Mouse (Mus musculus) spleen, adult 2 months (tissue): ENCODE results near the gene Stum.
A peak's percentile ranks its signal among the peaks of the same experiment; 100 is the strongest.

Experiments
- CTCF ChIP-seq: fragments of 200-500 bp; IDR thresholded peaks from 2 replicates; pipeline ENCODE4 v1.5.1; 2011; ENCODE audit warnings: mild to moderate bottlenecking, inconsistent platforms; ENCODE audit not compliant: insufficient read depth, insufficient read length, insufficient replicate concordance; ENCODE audit errors: extremely low read depth
- POLR2A ChIP-seq: fragments of 200-500 bp; IDR thresholded peaks from 2 replicates; pipeline ENCODE4 v1.6.1; 2011; ENCODE audit warnings: low read depth, low read length, inconsistent platforms

DNA sequence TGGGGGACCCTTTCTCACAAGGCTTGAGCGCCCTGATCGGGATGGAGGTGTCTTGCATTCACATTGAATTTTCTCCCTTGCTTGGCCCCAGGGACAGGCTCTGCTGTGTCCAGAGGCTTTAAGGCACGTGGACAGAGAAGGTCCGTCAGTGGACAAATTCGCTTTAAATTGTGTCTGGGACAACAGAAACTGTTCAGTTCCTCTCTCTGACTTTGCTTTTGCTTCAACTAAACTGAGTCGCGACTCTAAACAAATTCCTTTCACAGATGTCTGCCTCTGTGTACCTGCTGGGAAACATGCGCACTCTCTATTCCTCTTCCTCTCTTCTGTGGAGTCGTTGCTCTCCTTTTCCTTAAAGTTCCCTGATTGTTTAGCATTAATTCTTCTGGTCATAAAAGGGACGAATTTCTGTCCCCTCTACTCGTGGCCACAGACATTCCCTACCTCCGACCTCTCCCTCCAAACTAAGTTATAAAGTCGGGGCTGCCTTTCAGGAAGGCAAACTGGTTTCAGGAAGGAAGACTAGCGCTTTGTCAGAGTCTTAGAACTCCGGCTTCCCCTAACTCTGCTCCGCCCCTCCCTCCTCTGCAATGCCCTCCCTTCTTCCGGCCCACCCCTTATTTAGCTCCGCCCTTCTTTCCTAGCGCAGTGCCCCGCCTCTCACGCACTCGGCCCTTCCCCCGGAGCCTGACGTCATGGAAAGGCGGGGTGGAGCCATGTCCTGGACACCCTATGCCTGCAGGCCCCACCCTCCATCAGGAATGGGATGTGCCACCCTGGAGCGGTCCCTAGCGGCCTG lies 96.2 kb downstream of the Stum start:
- TF ChIP-seq POLR2A = peak; percentile 64
- no peak for TF ChIP-seq CTCF
